Mouse (Mus musculus) midbrain, embryonic 13.5 days (tissue): ENCODE measurements around the gene Ttll12. TPM values are rescaled to one million over a fixed set of nuclear protein-coding genes. Genes with fewer than 3 reads are reported as not detected.

ENCODE experiments used
- ATAC-seq: fragments of 200-750 bp; cut with Nextera tagmentation; 2 replicates; pipeline ENCODE4 v1.8.0; 2017; ENCODE audit warnings: mild to moderate bottlenecking, moderate TSS enrichment, moderate library complexity
- H3K27ac ChIP-seq: fragments of 300-500 bp; sonication (generic); 2 replicates; pipeline ENCODE4 v1.5.1; 2015; ENCODE audit warnings: inconsistent platforms, mild to moderate bottlenecking, moderate library complexity
- H3K27me3 ChIP-seq: fragments of 300-500 bp; sonication (generic); 2 replicates; pipeline ENCODE4 v1.6.1; 2015; ENCODE audit warnings: mild to moderate bottlenecking, inconsistent platforms
- H3K36me3 ChIP-seq: fragments of 300-500 bp; sonication (generic); 2 replicates; pipeline ENCODE4 v1.6.1; 2015; ENCODE audit warnings: mild to moderate bottlenecking, inconsistent platforms
- H3K4me1 ChIP-seq: fragments of 300-500 bp; sonication (generic); replicated peaks from 2 replicates; pipeline ENCODE4 v1.6.1; 2015; ENCODE audit warnings: inconsistent platforms
- H3K4me2 ChIP-seq: fragments of 300-500 bp; sonication (generic); replicated peaks from 2 replicates; pipeline ENCODE4 v1.6.1; 2015; ENCODE audit warnings: moderate library complexity, mild to moderate bottlenecking, inconsistent platforms
- H3K4me3 ChIP-seq: fragments of 300-500 bp; sonication (generic); replicated peaks from 2 replicates; pipeline ENCODE4 v1.5.1; 2015; ENCODE audit warnings: mild to moderate bottlenecking, inconsistent platforms
- H3K9ac ChIP-seq: fragments of 300-500 bp; sonication (generic); replicated peaks from 2 replicates; pipeline ENCODE4 v1.6.1; 2015; ENCODE audit warnings: mild to moderate bottlenecking, inconsistent platforms
- H3K9me3 ChIP-seq: fragments of 300-500 bp; sonication (generic); 2 replicates; pipeline ENCODE4 v1.6.1; 2016; ENCODE audit warnings: mild to moderate bottlenecking, inconsistent platforms
- WGBS: fragments of 180-500 bp; shearing (Covaris S2); methylation state at CpG from one replicate; pipeline ENCODE4 v1.1.7; 2015; 5-methylcytosine and 5-hydroxymethylcytosine counted together
- polyA plus RNA-seq: library from polyadenylated mRNA; unstranded; fragments of >200 nt; fragmentation: Nextera tagmentation; extraction: Ambion mirVana; gene quantifications from 2 replicates; pipeline ENCODE4 v1.2.1, GENCODE M21; 2015

Ttll12 gene
- polyA plus RNA-seq, 1 experiment from 2014 or later = 47.7 TPM

- no peak overlapping the region for H3K27ac ChIP-seq
- H3K9ac ChIP-seq = 0 out of 2 replicates have a peak overlapping the region, but pooled peaks have one; percentile 83
- peak overlapping the region; percentile 81 for H3K4me2 ChIP-seq
- H3K4me3 ChIP-seq = 0 out of 2 replicates have a peak overlapping the region, but pooled peaks have one; percentile 82
- H3K4me1 ChIP-seq = peaks cover 34% of the 10 kb centered on the region
- WGBS = 80% methylated on average over 8 of the region's 8 CpGs
- peaks cover 30% of the 10 kb centered on the region for H3K36me3 ChIP-seq
- no peaks in the 10 kb centered on the region for H3K27me3 ChIP-seq
- ATAC-seq = no peak
- no peaks in the 10 kb centered on the region for H3K9me3 ChIP-seq
These were observed 2.4 kb downstream of the Ttll12 start for GRCm38 (mm10) chr15:83592260-83593188.

GRCm38 (mm10) chr15:83591758-83592157 lies 3.2 kb downstream of the Ttll12 start:
- Histone ChIP-seq H3K9ac (no peak overlapping the region), H3K9me3 (no peaks in the 10 kb centered on the region), H3K4me3 (no peak overlapping the region), H3K36me3 (peaks cover 38% of the 10 kb centered on the region), H3K27ac (no peak overlapping the region), H3K4me1 (peaks cover 34% of the 10 kb centered on the region), H3K27me3 (no peaks in the 10 kb centered on the region), H3K4me2 (no peak overlapping the region)
- no peak for ATAC-seq
- 89% methylated on average over 6 of the region's 6 CpGs for WGBS

GRCm38 (mm10) chr15:83590841-83591240 lies 4.1 kb downstream of the Ttll12 start:
- Histone ChIP-seq H3K4me1 (peaks cover 34% of the 10 kb centered on the region), H3K36me3 (peaks cover 47% of the 10 kb centered on the region), H3K4me2 (no peak overlapping the region), H3K9ac (0 out of 2 replicates have a peak overlapping the region, but pooled peaks have one; percentile 20), H3K27me3 (no peaks in the 10 kb centered on the region), H3K9me3 (0 out of 2 replicates have a peak, but pooled peaks cover 9% of the 10 kb centered on the region), H3K4me3 (no peak overlapping the region), H3K27ac (no peak overlapping the region)
- 89% methylated on average over 4 of the region's 4 CpGs for WGBS
- ATAC-seq = no peak

GRCm38 (mm10) chr15:83584741-83585220 lies 10.2 kb downstream of the Ttll12 start:
- no peak for ATAC-seq
- Histone ChIP-seq H3K4me3 (no peak overlapping the region), H3K9me3 (0 out of 2 replicates have a peak, but pooled peaks cover 9% of the 10 kb centered on the region), H3K4me2 (no peak overlapping the region), H3K4me1 (no peaks in the 10 kb centered on the region), H3K27ac (no peak overlapping the region), H3K9ac (no peak overlapping the region), H3K36me3 (peaks cover 92% of the 10 kb centered on the region), H3K27me3 (no peaks in the 10 kb centered on the region)
- WGBS = 93% methylated on average over 6 of the region's 6 CpGs

- Histone ChIP-seq H3K4me3 (no peak overlapping the region), H3K9ac (no peak overlapping the region), H3K36me3 (peaks cover 98% of the 10 kb centered on the region), H3K4me2 (no peak overlapping the region), H3K27me3 (no peaks in the 10 kb centered on the region), H3K27ac (no peak overlapping the region), H3K9me3 (0 out of 2 replicates have a peak, but pooled peaks cover 9% of the 10 kb centered on the region), H3K4me1 (no peaks in the 10 kb centered on the region)
- 68% methylated on average over 8 of the region's 8 CpGs for WGBS
- ATAC-seq = no peak
These were observed 11.4 kb downstream of the Ttll12 start for GRCm38 (mm10) chr15:83583419-83584156.

- ATAC-seq = no peak
- no peak overlapping the region for H3K27ac ChIP-seq
- H3K4me3 ChIP-seq = no peak overlapping the region
- 0 out of 2 replicates have a peak, but pooled peaks cover 9% of the 10 kb centered on the region for H3K9me3 ChIP-seq
- H3K9ac ChIP-seq = no peak overlapping the region
- peaks cover 99% of the 10 kb centered on the region for H3K36me3 ChIP-seq
- no peak overlapping the region for H3K4me2 ChIP-seq
- no peaks in the 10 kb centered on the region for H3K27me3 ChIP-seq
- WGBS = 85% methylated on average over 4 of the region's 4 CpGs
- no peaks in the 10 kb centered on the region for H3K4me1 ChIP-seq
These were observed 12.0 kb downstream of the Ttll12 start for GRCm38 (mm10) chr15:83582931-83583330.

GRCm38 (mm10) chr15:83576651-83577050 lies 18.3 kb downstream of the Ttll12 start:
- Histone ChIP-seq H3K4me3 (no peak overlapping the region), H3K9ac (no peak overlapping the region), H3K36me3 (peaks cover 74% of the 10 kb centered on the region), H3K27me3 (no peaks in the 10 kb centered on the region), H3K4me1 (no peaks in the 10 kb centered on the region), H3K9me3 (no peaks in the 10 kb centered on the region), H3K27ac (no peak overlapping the region), H3K4me2 (no peak overlapping the region)
- 96% methylated on average over 9 of the region's 9 CpGs for WGBS
- ATAC-seq = no peak

GRCm38 (mm10) chr15:83575543-83575942 lies 19.4 kb downstream of the Ttll12 start:
- ATAC-seq = no peak
- H3K4me3 ChIP-seq = no peak overlapping the region
- 95% methylated on average over 8 of the region's 8 CpGs for WGBS
- no peak overlapping the region for H3K27ac ChIP-seq
- H3K4me2 ChIP-seq = no peak overlapping the region
- H3K9ac ChIP-seq = no peak overlapping the region
- no peaks in the 10 kb centered on the region for H3K4me1 ChIP-seq
- H3K9me3 ChIP-seq = no peaks in the 10 kb centered on the region
- H3K27me3 ChIP-seq = no peaks in the 10 kb centered on the region
- peaks cover 63% of the 10 kb centered on the region for H3K36me3 ChIP-seq

- H3K36me3 ChIP-seq = peaks cover 56% of the 10 kb centered on the region
- no peak for ATAC-seq
- 90% methylated on average over 6 of the region's 6 CpGs for WGBS
These were observed 20.1 kb downstream of the Ttll12 start for GRCm38 (mm10) chr15:83574731-83575351.

GRCm38 (mm10) chr15:83573606-83574005 lies 21.4 kb downstream of the Ttll12 start:
- ATAC-seq = no peak

More at GRCm38 (mm10) chr15:83574731-83575351, 20.1 kb downstream of the Ttll12 start:
- H3K4me2 ChIP-seq = no peak overlapping the region
- no peaks in the 10 kb centered on the region for H3K27me3 ChIP-seq
- no peak overlapping the region for H3K9ac ChIP-seq
- no peak overlapping the region for H3K27ac ChIP-seq
- no peak overlapping the region for H3K4me3 ChIP-seq
- H3K4me1 ChIP-seq = no peaks in the 10 kb centered on the region
- H3K9me3 ChIP-seq = no peaks in the 10 kb centered on the region

GRCm38 (mm10) chr15:83572132-83572531 lies 22.8 kb downstream of the Ttll12 start:
- H3K9me3 ChIP-seq = no peaks in the 10 kb centered on the region
- H3K4me1 ChIP-seq = no peaks in the 10 kb centered on the region
- H3K4me3 ChIP-seq = no peak overlapping the region
- WGBS = 89% methylated on average over 4 of the region's 4 CpGs
- no peaks in the 10 kb centered on the region for H3K27me3 ChIP-seq
- H3K4me2 ChIP-seq = no peak overlapping the region
- H3K27ac ChIP-seq = no peak overlapping the region
- H3K9ac ChIP-seq = no peak overlapping the region
- peak; percentile 22; the same call in 1 of the 2 replicates for ATAC-seq
- peaks cover 29% of the 10 kb centered on the region for H3K36me3 ChIP-seq

More at GRCm38 (mm10) chr15:83573606-83574005, 21.4 kb downstream of the Ttll12 start:
- Histone ChIP-seq H3K9ac (no peak overlapping the region), H3K4me2 (no peak overlapping the region), H3K4me3 (no peak overlapping the region), H3K4me1 (no peaks in the 10 kb centered on the region), H3K9me3 (no peaks in the 10 kb centered on the region), H3K27ac (no peak overlapping the region), H3K36me3 (peaks cover 44% of the 10 kb centered on the region), H3K27me3 (no peaks in the 10 kb centered on the region)
- WGBS = 96% methylated on average over 12 of the region's 12 CpGs
